Mouse (Mus musculus) lung, adult 2 months (tissue): ENCODE results near the gene Prickle4. TPM values are rescaled to one million over a fixed set of nuclear protein-coding genes. Genes with fewer than 3 reads are reported as not detected.
A peak's percentile ranks its signal among the peaks of the same experiment; 100 is the strongest.

ENCODE experiments used
- DNase-seq: peaks from one replicate; pipeline ENCODE4 v3.0.0; 2022
- H3K4me1 ChIP-seq: fragments of 200-500 bp; 2 replicates; pipeline ENCODE4 v1.6.1; 2011; ENCODE audit warnings: low read length; ENCODE audit not compliant: control insufficient read depth, insufficient read depth
- H3K4me3 ChIP-seq: fragments of 200-500 bp; replicated peaks from 2 replicates; pipeline ENCODE3; 2011; ENCODE audit warnings: low read depth, mild to moderate bottlenecking, control low read depth, low read length; ENCODE audit errors: extremely low read depth
- CTCF ChIP-seq: fragments of 200-500 bp; IDR thresholded peaks from 2 replicates; pipeline ENCODE4 v1.5.1; 2011; ENCODE audit warnings: mild to moderate bottlenecking, low read length, control low read depth; ENCODE audit not compliant: insufficient read depth
- POLR2A ChIP-seq: fragments of 200-500 bp; IDR thresholded peaks from 2 replicates; pipeline ENCODE4 v1.6.1; 2011; ENCODE audit warnings: low read depth, mild to moderate bottlenecking, control low read depth, low read length, borderline replicate concordance; ENCODE audit errors: extremely low read depth
- WGBS: fragments of 180-500 bp; shearing (Covaris S2); methylation state at CpG from one replicate; pipeline ENCODE4 v1.1.7; 2018; 5-methylcytosine and 5-hydroxymethylcytosine counted together
- polyA plus RNA-seq: library from polyadenylated mRNA; depleted of rRNA; stranded (reverse); fragments of >200 nt; gene quantifications from 2 replicates; pipeline ENCODE4 v1.2.3, GENCODE M21; 2012

Prickle4 gene
- polyA plus RNA-seq, 1 experiment = 3.3 TPM

GRCm38 (mm10) chr17:47708972-47709371 is 14.4 kb upstream of the Prickle4 start:
- TF ChIP-seq POLR2A (no peak), CTCF (no peak)
- Histone ChIP-seq H3K4me3 (no peak overlapping the region), H3K4me1 (no peaks in the 10 kb centered on the region)
- 60% methylated on average over 4 of the region's 4 CpGs for WGBS
- no peak for DNase-seq

GRCm38 (mm10) chr17:47707961-47708360 is 13.4 kb upstream of the Prickle4 start:
- Histone ChIP-seq H3K4me1 (no peaks in the 10 kb centered on the region), H3K4me3 (no peak overlapping the region)
- WGBS = 73% methylated on average over 3 of the region's 3 CpGs
- no peak for TF ChIP-seq CTCF
- no peak for TF ChIP-seq POLR2A
- no peak for DNase-seq

- Histone ChIP-seq H3K4me1 (no peaks in the 10 kb centered on the region), H3K4me3 (no peak overlapping the region)
- TF ChIP-seq POLR2A = no peak
- TF ChIP-seq CTCF = no peak
- no peak for DNase-seq
- 59% methylated on average over 1 of the region's 1 CpGs for WGBS
These were observed 11.7 kb upstream of the Prickle4 start for GRCm38 (mm10) chr17:47706196-47706595.

- TF ChIP-seq CTCF = no peak
- TF ChIP-seq POLR2A = no peak
- Histone ChIP-seq H3K4me1 (no peaks in the 10 kb centered on the region), H3K4me3 (no peak overlapping the region)
- no peak for DNase-seq
- 83% methylated on average over 4 of the region's 4 CpGs for WGBS
These were observed 10.2 kb upstream of the Prickle4 start for GRCm38 (mm10) chr17:47704692-47705091.

- WGBS = 53% methylated on average over 20 of the region's 20 CpGs
- Histone ChIP-seq H3K4me1 (no peaks in the 10 kb centered on the region), H3K4me3 (no peak overlapping the region)
- no peak for DNase-seq
- TF ChIP-seq CTCF (no peak), POLR2A (no peak)
These were observed 9.0 kb upstream of the Prickle4 start for GRCm38 (mm10) chr17:47703556-47703955.

GRCm38 (mm10) chr17:47702548-47703345 is 8.2 kb upstream of the Prickle4 start:
- DNase-seq = no peak
- TF ChIP-seq POLR2A (no peak), CTCF (no peak)
- no peak overlapping the region for H3K4me3 ChIP-seq
- no peaks in the 10 kb centered on the region for H3K4me1 ChIP-seq
- 62% methylated on average over 28 of the region's 28 CpGs for WGBS

- WGBS = 81% methylated on average over 9 of the region's 9 CpGs
- no peak overlapping the region for H3K4me3 ChIP-seq
- H3K4me1 ChIP-seq = no peaks in the 10 kb centered on the region
- no peak for TF ChIP-seq POLR2A
- no peak for TF ChIP-seq CTCF
- DNase-seq = no peak
These were observed 7.3 kb upstream of the Prickle4 start for GRCm38 (mm10) chr17:47701793-47702192.

GRCm38 (mm10) chr17:47699055-47699454 is 4.5 kb upstream of the Prickle4 start:
- DNase-seq = no peak
- WGBS = 74% methylated on average over 2 of the region's 2 CpGs
- H3K4me3 ChIP-seq = no peak overlapping the region
- TF ChIP-seq POLR2A = no peak
- TF ChIP-seq CTCF = no peak
- no peaks in the 10 kb centered on the region for H3K4me1 ChIP-seq

- no peak for TF ChIP-seq CTCF
- no peak for TF ChIP-seq POLR2A
- no peak for DNase-seq
- Histone ChIP-seq H3K4me1 (no peaks in the 10 kb centered on the region), H3K4me3 (no peak overlapping the region)
- WGBS = 90% methylated on average over 10 of the region's 10 CpGs
These were observed 3.6 kb upstream of the Prickle4 start for GRCm38 (mm10) chr17:47698156-47698555.

- Histone ChIP-seq H3K4me3 (peak overlapping the region; percentile 62), H3K4me1 (no peaks in the 10 kb centered on the region)
- DNase-seq = no peak
- TF ChIP-seq POLR2A (no peak), CTCF (no peak)
- WGBS = 2% methylated on average over 15 of the region's 23 CpGs
These were observed 788 bp upstream of the Prickle4 start for GRCm38 (mm10) chr17:47695337-47695710.
